Mouse (Mus musculus) heart, adult 2 months (tissue): ENCODE measurements at regions not wholly inside any gene's neighbourhood (a gene's known extent, or its start where the extent isn't known, plus 50 kb on each side); places are given as distances from the start of the nearest gene placed in this dataset.

Experiments
- DNase-seq, 2 experiments: peaks; one replicate each; pipeline ENCODE4 v3.0.0; 2021
- H3K27ac ChIP-seq: fragments of 200-600 bp; 2 replicates; pipeline ENCODE4 v1.8.1; 2022
- H3K27me3 ChIP-seq: fragments of 200-500 bp; 2 replicates; pipeline ENCODE4 v1.6.1; 2012; ENCODE audit warnings: mild to moderate bottlenecking, low read length, inconsistent platforms, mixed read lengths; ENCODE audit not compliant: control insufficient read depth, insufficient read depth
- H3K36me3 ChIP-seq: fragments of 200-500 bp; 2 replicates; pipeline ENCODE4 v1.6.1; 2012; ENCODE audit warnings: low read length, inconsistent platforms; ENCODE audit not compliant: control insufficient read depth, insufficient read depth
- H3K4me1 ChIP-seq: fragments of 200-500 bp; 2 replicates; pipeline ENCODE4 v1.6.1; 2011; ENCODE audit warnings: low read length; ENCODE audit not compliant: control insufficient read depth, insufficient read depth
- H3K4me3 ChIP-seq: fragments of 200-600 bp; 2 replicates; pipeline ENCODE4 v1.8.1; 2022
- H3K79me2 ChIP-seq: fragments of 200-500 bp; replicated peaks from 2 replicates; pipeline ENCODE4 v1.6.1; 2012; ENCODE audit warnings: mild to moderate bottlenecking, inconsistent platforms, low read length, moderate library complexity, mixed read lengths; ENCODE audit not compliant: control insufficient read depth, insufficient read depth
- H3K9ac ChIP-seq: fragments of 200-500 bp; 2 replicates; pipeline ENCODE4 v1.6.1; 2012; ENCODE audit warnings: low read depth, mild to moderate bottlenecking, control low read depth, inconsistent platforms, low read length, mixed read lengths
- CTCF ChIP-seq: fragments of 200-600 bp; IDR thresholded peaks from 2 replicates; pipeline ENCODE4 v1.8.1; 2022; ENCODE audit warnings: antibody characterized with exemption, mild to moderate bottlenecking, moderate library complexity
- EP300 ChIP-seq: fragments of 200-500 bp; IDR thresholded peaks from 2 replicates; pipeline ENCODE4 v1.6.1; 2011; ENCODE audit warnings: low read depth, low read length, control low read depth; ENCODE audit not compliant: insufficient read depth
- POLR2A ChIP-seq: fragments of 200-500 bp; IDR thresholded peaks from 2 replicates; pipeline ENCODE4 v1.6.1; 2011; ENCODE audit warnings: mild to moderate bottlenecking, low read depth, low read length, control low read depth; ENCODE audit not compliant: insufficient read depth
- WGBS: fragments of 180-500 bp; shearing (Covaris S2); methylation state at CpG from one replicate; pipeline ENCODE4 v1.1.7; 2018; 5-methylcytosine and 5-hydroxymethylcytosine counted together
- intact Hi-C: fragments of 180-260 bp; cut with DNase I; formaldehyde crosslinking; loops from one replicate; pipeline ENCODE4 v1.15.1; 2025

DNA sequence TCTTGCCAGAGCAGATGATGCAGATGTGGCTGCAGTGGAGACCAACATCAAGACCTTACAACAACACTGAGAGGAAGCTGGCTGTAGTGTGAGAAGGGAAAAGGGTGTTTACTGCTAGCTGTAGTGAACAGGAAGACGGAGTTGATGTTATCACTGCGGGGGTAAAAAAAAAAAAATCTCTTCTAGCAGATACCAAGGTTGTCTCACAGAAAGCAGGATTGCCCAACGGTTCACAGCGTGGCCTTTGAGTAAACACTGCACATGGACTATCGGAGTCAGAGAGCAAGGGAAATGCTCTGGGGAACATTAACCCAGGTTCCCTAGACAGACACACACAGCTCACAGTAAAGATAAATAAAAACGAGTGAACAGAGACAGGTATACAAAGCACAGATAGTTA, 192.8 kb downstream of the Ly86 start:
- Histone ChIP-seq H3K36me3 (no peaks in the 10 kb centered on the region), H3K27me3 (no peaks in the 10 kb centered on the region), H3K27ac (peak overlapping the region; percentile 76), H3K4me1 (peaks cover 17% of the 10 kb centered on the region), H3K9ac (no peak overlapping the region), H3K79me2 (no peaks in the 10 kb centered on the region), H3K4me3 (no peak overlapping the region)
- WGBS, result 34% methylated on average over 6 of the region's 6 CpGs
- intact Hi-C loops, result loop anchor here (2.0 kb wide), 1 partner anchor 23 kb away; no protein-coding TSS in a partner anchor
- DNase-seq, result no peak
- no peak for TF ChIP-seq EP300
- no peak for TF ChIP-seq CTCF
- peak; percentile 26; the same call in 1 of the 2 replicates for TF ChIP-seq POLR2A

DNA sequence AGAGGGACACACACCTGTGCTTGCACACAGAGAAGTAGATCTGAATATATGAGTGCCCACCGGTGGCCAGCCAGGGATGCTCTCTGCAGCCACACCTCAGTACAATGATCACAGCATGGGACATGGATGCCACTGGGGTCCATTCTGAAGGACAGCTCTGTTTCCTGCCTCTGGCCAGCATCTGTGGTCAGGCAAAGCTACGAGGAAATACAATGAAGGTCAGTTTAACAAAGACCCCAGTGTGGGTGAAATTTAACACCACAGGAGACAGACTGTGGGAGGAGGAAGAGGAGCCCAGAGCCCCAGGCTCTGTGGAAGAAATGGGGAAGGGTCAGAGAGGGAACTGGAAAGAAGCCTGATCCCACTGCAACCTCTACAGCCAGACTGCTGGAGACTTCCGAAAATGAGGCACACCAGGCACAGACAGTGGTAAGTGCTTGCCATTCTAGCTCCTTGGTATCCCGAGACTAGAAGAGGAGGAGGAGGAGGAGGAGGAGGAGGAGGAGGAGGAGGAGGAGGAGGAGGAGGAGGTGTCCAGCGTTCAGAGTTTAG, 196.0 kb downstream of the Ly86 start:
- DNase-seq, result no peak
- no peak for TF ChIP-seq POLR2A
- TF ChIP-seq EP300, result no peak
- no peak for TF ChIP-seq CTCF
- Histone ChIP-seq H3K79me2 (no peaks in the 10 kb centered on the region), H3K9ac (no peak overlapping the region), H3K27ac (no peak overlapping the region), H3K27me3 (no peaks in the 10 kb centered on the region), H3K36me3 (no peaks in the 10 kb centered on the region), H3K4me1 (peaks cover 17% of the 10 kb centered on the region), H3K4me3 (no peak overlapping the region)
- intact Hi-C loops, result loop anchor here (5.0 kb wide), 2 partner anchors 81 to 401 kb away; no protein-coding TSS in a partner anchor
- 50% methylated on average over 4 of the region's 5 CpGs for WGBS

DNA sequence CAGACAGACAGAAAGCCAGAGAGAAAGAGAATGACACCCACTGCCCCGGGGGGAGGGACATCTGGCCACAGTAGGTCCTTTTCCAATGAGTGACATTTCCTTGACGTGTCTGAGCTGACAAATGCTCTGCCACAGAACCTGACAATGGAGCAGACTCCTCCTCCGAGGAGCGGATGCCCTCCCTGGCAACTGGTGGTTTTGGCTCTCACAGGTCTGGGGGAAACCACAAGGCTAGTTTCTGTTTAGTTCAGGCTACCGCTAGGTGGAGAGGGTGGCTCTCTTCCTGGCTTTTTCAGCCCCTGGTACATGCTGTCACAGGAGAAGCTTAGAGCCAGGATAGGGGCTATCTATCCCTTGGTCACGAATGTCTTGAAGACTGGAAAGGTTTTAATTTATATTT, 196.7 kb downstream of the Ly86 start:
- H3K9ac ChIP-seq, result no peak overlapping the region; the same call in 1 of the 2 replicates
- peak overlapping the region; percentile 75 for H3K27ac ChIP-seq
- intact Hi-C loops, result loop anchor here (1.0 to 5.0 kb wide), 4 partner anchors 59 to 401 kb away; no protein-coding TSS in a partner anchor

DNA sequence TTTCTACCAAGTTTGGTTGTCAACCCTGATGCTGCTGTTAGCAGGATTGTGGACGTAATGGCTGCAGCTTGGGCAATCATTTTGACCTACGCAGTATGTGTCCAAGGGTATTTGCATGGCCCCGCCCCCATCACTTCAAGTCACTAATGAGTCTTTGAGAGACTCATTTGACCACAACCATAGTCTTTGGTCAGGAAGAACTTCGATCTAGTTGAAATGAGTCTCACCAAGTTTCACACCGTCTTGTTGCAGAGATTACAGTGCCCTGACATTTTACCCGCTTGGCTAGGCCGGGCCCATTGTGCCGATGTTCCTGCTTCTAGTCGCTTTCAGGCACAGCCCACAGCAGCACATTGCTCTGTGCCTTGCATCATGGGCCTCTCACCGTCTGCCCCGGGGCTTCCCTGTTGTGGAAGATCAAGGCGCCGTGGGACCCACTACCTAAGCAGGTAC, 197.8 kb downstream of the Ly86 start:
- 71% methylated on average over 13 of the region's 13 CpGs for WGBS
- no peaks in the 10 kb centered on the region for H3K79me2 ChIP-seq
- no peaks in the 10 kb centered on the region for H3K36me3 ChIP-seq
- peak in 1 of 2 experiments; percentile 45 for DNase-seq
- peak overlapping the region; percentile 31 for H3K9ac ChIP-seq
- no peaks in the 10 kb centered on the region for H3K27me3 ChIP-seq
- TF ChIP-seq CTCF (no peak), POLR2A (peak; percentile 33; the same call in 1 of the 2 replicates), EP300 (0 out of 2 replicates have a peak, but pooled peaks have one; percentile 39)
- H3K4me1 ChIP-seq, result peaks cover 15% of the 10 kb centered on the region
- peak overlapping the region; percentile 75 for H3K27ac ChIP-seq
- intact Hi-C loops, result loop anchor here (1.0 to 5.0 kb wide), 4 partner anchors 60 to 400 kb away; no protein-coding TSS in a partner anchor
- no peak overlapping the region for H3K4me3 ChIP-seq

More for the DNA sequence above, 196.7 kb downstream of the Ly86 start:
- no peaks in the 10 kb centered on the region for H3K27me3 ChIP-seq
- TF ChIP-seq CTCF (peak; percentile 81), EP300 (peak; percentile 91), POLR2A (peak; percentile 44; the same call in 1 of the 2 replicates)
- H3K36me3 ChIP-seq, result no peaks in the 10 kb centered on the region
- H3K79me2 ChIP-seq, result no peaks in the 10 kb centered on the region
- 9% methylated on average over 6 of the region's 6 CpGs for WGBS
- no peak overlapping the region for H3K4me3 ChIP-seq
- H3K4me1 ChIP-seq, result peaks cover 17% of the 10 kb centered on the region
- DNase-seq, result peak; percentile 61 to 78

DNA sequence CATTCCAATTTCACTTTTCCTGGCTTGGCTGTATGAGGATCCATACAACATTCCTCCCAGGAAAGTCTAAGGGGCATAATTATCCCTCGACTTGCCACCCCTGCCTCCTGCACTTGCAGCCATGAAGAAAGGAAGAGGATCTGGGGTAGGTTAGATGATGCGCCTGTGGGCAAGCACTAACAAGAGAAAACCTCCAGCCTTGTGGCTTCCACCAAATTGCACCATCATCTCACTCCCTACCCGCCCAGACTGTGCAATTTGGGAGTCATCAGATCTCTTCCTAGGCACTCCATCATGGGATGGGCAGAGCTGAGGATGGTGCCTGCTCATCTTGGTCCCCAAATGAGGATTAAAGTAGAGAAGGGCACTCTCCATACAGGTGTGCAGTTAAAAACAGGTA, 198.8 kb downstream of the Ly86 start:
- intact Hi-C loops, result loop anchor here (2.0 to 5.0 kb wide), 3 partner anchors 79 to 399 kb away; no protein-coding TSS in a partner anchor
- no peaks in the 10 kb centered on the region for H3K36me3 ChIP-seq
- DNase-seq, result no peak
- TF ChIP-seq CTCF (no peak), POLR2A (no peak), EP300 (no peak)
- no peaks in the 10 kb centered on the region for H3K27me3 ChIP-seq
- 95% methylated on average over 3 of the region's 3 CpGs for WGBS
- no peak overlapping the region for H3K9ac ChIP-seq
- peaks cover 12% of the 10 kb centered on the region for H3K4me1 ChIP-seq
- no peaks in the 10 kb centered on the region for H3K79me2 ChIP-seq
- H3K4me3 ChIP-seq, result no peak overlapping the region
- H3K27ac ChIP-seq, result peak overlapping the region; percentile 75

DNA sequence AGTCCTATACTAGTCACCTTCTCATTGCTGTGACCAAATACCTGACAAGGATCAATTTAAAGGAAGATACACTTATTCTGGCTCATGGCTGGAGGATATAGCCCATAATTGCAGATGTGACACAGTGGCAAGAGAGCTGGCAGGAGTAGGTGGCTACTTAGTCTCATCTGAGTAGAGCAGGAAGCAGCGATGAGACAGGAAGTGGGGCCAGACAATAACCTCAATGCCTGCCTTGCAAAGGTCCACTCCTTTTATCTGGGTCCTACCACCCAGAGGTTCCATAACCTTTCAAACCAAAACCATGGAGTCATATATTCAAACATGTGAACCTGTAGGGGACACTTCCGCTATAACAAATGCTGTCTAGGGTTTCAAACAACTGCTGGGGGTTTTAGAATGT, 199.7 kb downstream of the Ly86 start:
- H3K4me3 ChIP-seq, result no peak overlapping the region
- no peak overlapping the region for H3K27ac ChIP-seq
- TF ChIP-seq EP300, result no peak
- no peak for TF ChIP-seq CTCF
- no peak for TF ChIP-seq POLR2A
- intact Hi-C loops, result loop anchor here (5.0 kb wide), 2 partner anchors 78 to 398 kb away; no protein-coding TSS in a partner anchor
- H3K27me3 ChIP-seq, result no peaks in the 10 kb centered on the region
- H3K4me1 ChIP-seq, result peaks cover 12% of the 10 kb centered on the region
- no peak for DNase-seq
- H3K9ac ChIP-seq, result no peak overlapping the region
- H3K79me2 ChIP-seq, result no peaks in the 10 kb centered on the region
- 72% methylated on average over 2 of the region's 2 CpGs for WGBS
- H3K36me3 ChIP-seq, result no peaks in the 10 kb centered on the region
